Mouse (Mus musculus): ENCODE results near the gene 1700018F24Rik. TPM values are rescaled to one million over a fixed set of nuclear protein-coding genes. Genes with fewer than 3 reads are reported as not detected.
"Not testable (repeated sequence)": the region's sequence is repeated elsewhere in the genome, so short reads cannot be mapped to it uniquely, and the experiment has no call there.

1700018F24Rik gene
- polyA plus RNA-seq, 1 experiment from 2014 or later = not detected

DNA sequence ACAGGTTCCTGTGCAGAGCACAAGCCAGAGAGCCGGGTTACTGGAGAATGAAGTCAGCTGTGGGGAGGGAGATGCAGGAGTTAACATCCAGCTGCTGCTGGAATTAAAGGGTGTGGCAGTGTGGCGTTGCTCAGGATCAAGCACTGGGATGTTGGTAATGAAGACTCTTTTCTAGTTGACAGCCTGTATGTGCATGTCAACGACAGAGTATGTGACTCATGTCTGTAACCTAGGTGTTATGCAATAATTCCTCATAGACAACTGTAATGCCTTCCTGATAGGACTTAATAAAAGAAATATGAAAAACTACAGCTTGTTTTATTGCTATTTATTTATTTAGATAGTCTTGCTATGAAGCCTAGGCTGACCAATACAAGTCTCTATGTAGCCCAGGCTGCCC is 26.1 kb downstream of the 1700018F24Rik start:
- Histone ChIP-seq H3K4me1 (ENCODE audit: control insufficient read depth, insufficient read depth, low read length) (no peaks in the 10 kb centered on the region), H3K36me3 (ENCODE audit: control insufficient read depth, insufficient read depth, low read length) (no peaks in the 10 kb centered on the region)

DNA sequence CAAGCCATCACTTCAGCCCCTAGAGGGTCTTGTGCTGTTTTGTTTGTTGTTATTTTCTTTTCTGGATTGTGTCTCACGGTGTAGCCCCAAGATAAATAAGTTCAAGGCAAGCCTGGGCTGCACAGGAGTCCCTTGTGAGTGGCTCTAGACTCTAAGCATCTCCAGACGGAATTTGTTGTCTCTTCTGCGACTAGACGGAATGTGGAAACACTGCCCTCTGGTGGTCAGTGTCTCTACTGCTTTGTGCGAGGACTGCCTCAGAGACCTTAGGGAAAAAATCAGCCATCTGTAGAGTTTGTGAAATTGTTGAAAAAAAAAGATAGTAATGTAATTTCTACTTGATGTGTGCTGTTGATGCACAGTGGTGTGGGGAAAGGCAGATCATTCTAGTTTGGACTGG is 26.9 kb downstream of the 1700018F24Rik start:
- no peak overlapping the region for H3K27ac ChIP-seq (ENCODE audit: low read depth, low read length)
- DNase-seq (ENCODE audit: low spot score) (peak; percentile 91), ATAC-seq (peak; percentile 70; the same call in 1 of the 2 replicates)
- no peaks in the 10 kb centered on the region for H3K27me3 ChIP-seq (replicated peaks; ENCODE audit: control insufficient read depth, insufficient read depth, low read length)
- no peak overlapping the region for H3K4me3 ChIP-seq (ENCODE audit: low read depth, low read length)
- under 1% methylated on average over 5 of the region's 5 CpGs for WGBS
- H3K9me3 ChIP-seq (replicated peaks; ENCODE audit: control insufficient read depth, low read length) = no peaks in the 10 kb centered on the region
- H3K9ac ChIP-seq (ENCODE audit: low read length) = no peak overlapping the region
- H3K36me3 ChIP-seq (ENCODE audit: control insufficient read depth, insufficient read depth, low read length) = no peaks in the 10 kb centered on the region
- no peaks in the 10 kb centered on the region for H3K4me1 ChIP-seq (ENCODE audit: control insufficient read depth, insufficient read depth, low read length)
- H3K4me2 ChIP-seq (ENCODE audit: low read length) = no peak overlapping the region

More for the DNA sequence above, 26.1 kb downstream of the 1700018F24Rik start:
- no peak overlapping the region for H3K4me2 ChIP-seq (ENCODE audit: low read length)
- 65% methylated on average over 3 of the region's 3 CpGs for WGBS
- ATAC-seq (no peak), DNase-seq (ENCODE audit: low spot score) (no peak)
- no peak overlapping the region for H3K9ac ChIP-seq (ENCODE audit: low read length)
- H3K27me3 ChIP-seq (replicated peaks; ENCODE audit: control insufficient read depth, insufficient read depth, low read length) = no peaks in the 10 kb centered on the region
- no peaks in the 10 kb centered on the region for H3K9me3 ChIP-seq (replicated peaks; ENCODE audit: control insufficient read depth, low read length)
- no peak overlapping the region for H3K4me3 ChIP-seq (ENCODE audit: low read depth, low read length)
- no peak overlapping the region for H3K27ac ChIP-seq (ENCODE audit: low read depth, low read length)

DNA sequence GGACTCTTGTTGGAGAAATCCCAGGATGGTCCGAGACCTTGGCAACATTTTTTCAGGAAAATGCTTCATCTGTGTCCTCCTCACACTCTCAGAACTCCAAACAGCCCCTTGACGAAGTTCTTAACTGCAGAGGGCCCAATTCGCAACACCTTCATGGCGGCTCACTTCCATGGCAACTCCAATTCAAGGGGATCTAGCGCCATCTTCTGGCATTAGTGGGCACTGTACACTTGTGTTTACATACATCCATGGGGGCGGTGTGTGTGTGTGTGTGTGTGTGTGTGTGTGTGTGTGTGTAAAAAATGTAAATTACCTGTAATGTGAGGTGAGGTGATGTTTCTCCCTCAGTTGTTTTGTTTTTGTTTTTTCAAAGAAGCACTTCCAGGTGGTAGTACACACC is 28.6 kb downstream of the 1700018F24Rik start:
- Histone ChIP-seq H3K9me3 (replicated peaks; ENCODE audit: control insufficient read depth, low read length) (no peaks in the 10 kb centered on the region), H3K36me3 (ENCODE audit: control insufficient read depth, insufficient read depth, low read length) (no peaks in the 10 kb centered on the region), H3K27ac (ENCODE audit: low read depth, low read length) (no peak overlapping the region), H3K4me1 (ENCODE audit: control insufficient read depth, insufficient read depth, low read length) (no peaks in the 10 kb centered on the region), H3K9ac (ENCODE audit: low read length) (no peak overlapping the region), H3K27me3 (replicated peaks; ENCODE audit: control insufficient read depth, insufficient read depth, low read length) (no peaks in the 10 kb centered on the region), H3K4me2 (ENCODE audit: low read length) (no peak overlapping the region), H3K4me3 (ENCODE audit: low read depth, low read length) (no peak overlapping the region)
- DNase-seq (ENCODE audit: low spot score) = no peak
- no peak for ATAC-seq
- 49% methylated on average over 6 of the region's 6 CpGs for WGBS

DNA sequence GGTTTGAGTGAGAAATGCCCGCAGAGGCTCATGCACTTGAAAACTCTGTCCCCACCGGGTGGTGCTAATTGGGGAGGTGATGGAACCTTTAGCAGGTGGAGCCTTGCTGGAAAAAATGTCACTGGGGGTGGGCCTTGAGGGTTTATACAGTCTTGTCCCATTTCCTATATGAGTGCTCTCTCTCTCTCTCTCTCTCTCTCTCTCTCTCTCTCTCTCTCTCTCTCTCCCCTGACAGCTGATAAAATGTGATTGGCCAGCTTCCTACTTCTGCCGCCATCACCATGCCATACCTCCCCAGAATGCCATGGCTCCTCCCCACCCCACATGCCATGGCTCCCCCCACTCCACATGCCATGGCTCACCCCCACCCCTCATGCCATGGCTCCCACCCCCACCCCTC is 32.3 kb downstream of the 1700018F24Rik start:
- no peak overlapping the region for H3K27ac ChIP-seq (ENCODE audit: low read depth, low read length)
- H3K4me2 ChIP-seq (ENCODE audit: low read length) = no peak overlapping the region
- ATAC-seq = no peak
- H3K27me3 ChIP-seq (replicated peaks; ENCODE audit: control insufficient read depth, insufficient read depth, low read length) = no peaks in the 10 kb centered on the region
- no peak overlapping the region for H3K9ac ChIP-seq (ENCODE audit: low read length)
- WGBS = 65% methylated on average over 3 of the region's 3 CpGs
- no peaks in the 10 kb centered on the region for H3K36me3 ChIP-seq (ENCODE audit: control insufficient read depth, insufficient read depth, low read length)
- no peak overlapping the region for H3K4me3 ChIP-seq (ENCODE audit: low read depth, low read length)
- DNase-seq (ENCODE audit: low spot score) = no peak
- H3K9me3 ChIP-seq (replicated peaks; ENCODE audit: control insufficient read depth, low read length) = no peaks in the 10 kb centered on the region
- no peaks in the 10 kb centered on the region for H3K4me1 ChIP-seq (ENCODE audit: control insufficient read depth, insufficient read depth, low read length)

DNA sequence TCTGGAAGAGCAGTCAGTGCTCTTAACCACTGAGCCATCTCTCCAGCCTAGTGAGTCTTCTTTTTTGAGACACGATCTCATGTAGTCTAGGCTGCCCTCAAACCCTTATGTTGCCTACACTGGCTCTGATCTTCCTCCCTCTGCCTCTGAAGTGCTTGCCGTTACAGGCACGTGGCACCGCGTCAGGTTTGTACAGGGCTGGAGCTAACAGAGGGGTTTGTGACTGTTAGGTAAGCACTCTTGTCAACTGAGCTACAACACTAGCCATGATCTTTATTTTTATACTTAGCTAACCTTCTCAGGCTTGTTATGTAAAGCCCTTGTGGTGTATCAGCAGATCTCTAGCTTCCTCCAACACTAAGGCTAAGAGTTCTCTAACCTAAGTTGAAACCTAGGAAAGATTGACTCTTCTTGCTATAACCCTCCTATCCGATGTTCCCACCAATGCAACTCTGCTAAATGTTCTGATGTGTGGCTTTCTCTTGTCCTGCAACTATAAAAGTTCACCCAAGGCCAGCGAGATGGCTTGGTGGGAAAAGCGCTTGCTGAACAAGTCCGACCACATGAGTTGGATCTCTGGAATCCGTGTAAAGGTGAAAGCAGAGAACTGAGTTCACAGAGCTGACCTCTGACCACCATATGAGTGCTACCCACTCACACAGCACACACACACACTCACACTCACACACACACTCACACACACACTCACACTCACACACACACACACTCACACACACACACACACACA is 39.2 kb downstream of the 1700018F24Rik start:
- WGBS = 93% methylated on average over 10 of the region's 10 CpGs
- H3K9me3 ChIP-seq (replicated peaks; ENCODE audit: control insufficient read depth, low read length) = no peaks in the 10 kb centered on the region
- H3K4me3 ChIP-seq (ENCODE audit: low read depth, low read length) = no peak overlapping the region
- no peak overlapping the region for H3K9ac ChIP-seq (ENCODE audit: low read length)
- H3K27ac ChIP-seq (ENCODE audit: low read depth, low read length) = no peak overlapping the region
- H3K4me2 ChIP-seq (ENCODE audit: low read length) = no peak overlapping the region
- no peaks in the 10 kb centered on the region for H3K36me3 ChIP-seq (ENCODE audit: control insufficient read depth, insufficient read depth, low read length)
- DNase-seq (ENCODE audit: low spot score) = no peak
- ATAC-seq = no peak
- no peaks in the 10 kb centered on the region for H3K27me3 ChIP-seq (replicated peaks; ENCODE audit: control insufficient read depth, insufficient read depth, low read length)
- peaks cover 8% of the 10 kb centered on the region for H3K4me1 ChIP-seq (ENCODE audit: control insufficient read depth, insufficient read depth, low read length)

DNA sequence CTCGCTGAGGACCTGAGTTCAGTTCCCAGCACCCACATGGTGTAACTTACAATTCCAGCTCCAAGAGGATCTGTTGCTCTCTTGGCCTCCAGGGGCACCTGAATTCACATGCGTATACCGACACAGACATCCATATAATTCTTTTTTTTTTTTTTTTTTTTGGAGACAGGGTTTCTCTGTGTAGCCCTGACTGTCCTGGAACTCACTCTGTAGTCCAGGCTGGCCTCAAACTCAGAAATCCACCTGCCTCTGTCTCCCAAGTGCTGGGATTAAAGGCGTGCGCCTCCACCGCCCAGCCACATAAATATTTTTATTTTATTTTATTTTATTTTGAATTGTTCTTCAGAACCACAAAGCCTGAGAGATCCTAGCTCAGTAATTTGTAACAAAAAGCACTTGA is 40.4 kb downstream of the 1700018F24Rik start:
- not testable (repeated sequence) for H3K36me3 ChIP-seq (ENCODE audit: control insufficient read depth, insufficient read depth, low read length); H3K4me1 ChIP-seq (ENCODE audit: control insufficient read depth, insufficient read depth, low read length); H3K27me3 ChIP-seq (replicated peaks; ENCODE audit: control insufficient read depth, insufficient read depth, low read length); H3K9me3 ChIP-seq (replicated peaks; ENCODE audit: control insufficient read depth, low read length); DNase-seq (ENCODE audit: low spot score)
- peak overlapping the region; percentile 80; the same call in 1 of the 2 replicates for H3K27ac ChIP-seq (ENCODE audit: low read depth, low read length)
- 53% methylated on average over 6 of the region's 6 CpGs for WGBS
- peak; percentile 17; the same call in 1 of the 2 replicates for ATAC-seq
- peak overlapping the region; percentile 93 for H3K9ac ChIP-seq (ENCODE audit: low read length)
- H3K4me2 ChIP-seq (ENCODE audit: low read length) = peak overlapping the region; percentile 83
- peak overlapping the region; percentile 74 for H3K4me3 ChIP-seq (ENCODE audit: low read depth, low read length)

DNA sequence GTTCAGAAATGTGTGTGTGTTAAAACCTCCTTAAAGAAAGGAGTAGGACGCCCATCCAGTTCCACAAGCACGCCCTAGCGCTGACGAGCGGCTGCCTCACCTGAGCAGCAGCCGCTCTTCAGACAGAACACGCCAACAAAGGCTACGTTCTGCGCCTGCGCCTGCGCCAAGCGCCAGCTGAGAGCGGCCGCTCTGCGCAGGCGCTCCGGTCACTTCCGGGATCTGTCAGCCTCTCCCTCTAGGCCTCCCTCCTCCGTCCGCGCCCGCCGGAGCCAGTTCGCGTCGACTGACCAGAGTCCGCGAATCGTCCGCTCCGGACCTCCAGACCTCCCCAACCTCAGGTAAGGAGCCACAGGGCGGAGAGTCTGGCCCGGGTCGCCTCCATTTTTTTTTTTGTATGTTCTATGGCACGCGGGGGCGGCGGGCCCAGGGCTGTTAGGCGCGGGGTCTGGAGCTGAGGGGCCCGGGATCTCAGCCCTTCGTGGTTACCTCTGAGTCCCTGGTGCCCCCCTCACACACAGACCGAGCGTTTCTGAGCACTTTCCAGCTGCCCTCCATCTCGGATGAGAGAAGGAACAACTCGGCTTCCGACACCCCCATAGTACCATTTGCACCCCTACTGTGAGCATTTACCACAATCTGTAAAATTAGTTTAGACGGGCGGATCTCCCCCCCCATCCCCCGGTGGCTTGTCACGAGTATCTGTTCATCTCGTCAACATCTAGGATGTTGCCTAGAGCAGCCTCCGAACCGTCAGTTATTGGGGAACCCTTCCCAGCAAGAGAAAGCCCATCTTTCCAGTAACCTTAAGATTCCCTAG is 41.1 kb downstream of the 1700018F24Rik start, which contains the start of the genes Arpc1a and Kpna7:
TSS of gene Arpc1a (plus strand) at position 199 of the 820 bp plus-strand sequence.
TSS of gene Kpna7 (minus strand) at position 399 of the 820 bp plus-strand sequence.
- Histone ChIP-seq H3K36me3 (ENCODE audit: control insufficient read depth, insufficient read depth, low read length) (no peaks in the 10 kb centered on the region), H3K9me3 (replicated peaks; ENCODE audit: control insufficient read depth, low read length) (no peaks in the 10 kb centered on the region), H3K4me1 (ENCODE audit: control insufficient read depth, insufficient read depth, low read length) (peaks cover 8% of the 10 kb centered on the region), H3K9ac (ENCODE audit: low read length) (peak within 1 kb of the TSS; percentile 93), H3K27ac (ENCODE audit: low read depth, low read length) (peak within 1 kb of the TSS; percentile 80; the same call in 1 of the 2 replicates), H3K4me2 (ENCODE audit: low read length) (peak within 1 kb of the TSS; percentile 83), H3K27me3 (replicated peaks; ENCODE audit: control insufficient read depth, insufficient read depth, low read length) (no peaks in the 10 kb centered on the region), H3K4me3 (ENCODE audit: low read depth, low read length) (peak within 1 kb of the TSS; percentile 74)
- WGBS = under 1% methylated on average over 53 of the region's 54 CpGs
- ATAC-seq (peak; percentile 99), DNase-seq (ENCODE audit: low spot score) (peak; percentile 97)

DNA sequence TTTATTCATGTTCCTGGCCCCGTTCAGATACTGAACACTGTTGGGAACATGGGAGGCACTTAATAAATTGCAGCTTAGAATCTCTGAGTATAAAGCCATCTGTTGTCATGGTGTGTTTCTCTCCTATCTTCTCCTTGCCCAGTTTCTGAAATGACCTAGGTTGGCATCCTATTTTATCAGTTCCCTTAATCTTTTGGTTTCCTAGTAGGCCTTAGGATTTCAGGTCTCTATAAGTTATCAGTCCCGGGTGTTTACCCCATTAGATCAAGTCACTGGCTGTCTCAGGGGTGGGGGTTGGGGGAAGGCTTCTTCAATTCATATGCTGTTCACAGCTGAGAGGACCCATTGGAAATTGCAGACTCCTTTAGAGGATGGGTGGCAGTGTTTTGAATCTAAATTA is 42.0 kb downstream of the 1700018F24Rik start:
- ATAC-seq (no peak), DNase-seq (ENCODE audit: low spot score) (no peak)
- Histone ChIP-seq H3K9me3 (replicated peaks; ENCODE audit: control insufficient read depth, low read length) (no peaks in the 10 kb centered on the region), H3K9ac (ENCODE audit: low read length) (peak overlapping the region; percentile 93), H3K27ac (ENCODE audit: low read depth, low read length) (no peak overlapping the region), H3K4me3 (ENCODE audit: low read depth, low read length) (peak overlapping the region; percentile 74), H3K27me3 (replicated peaks; ENCODE audit: control insufficient read depth, insufficient read depth, low read length) (no peaks in the 10 kb centered on the region), H3K4me1 (ENCODE audit: control insufficient read depth, insufficient read depth, low read length) (peaks cover 8% of the 10 kb centered on the region), H3K36me3 (ENCODE audit: control insufficient read depth, insufficient read depth, low read length) (0 out of 2 replicates have a peak, but pooled peaks cover 3% of the 10 kb centered on the region), H3K4me2 (ENCODE audit: low read length) (peak overlapping the region; percentile 83)
- WGBS = 81% methylated on average over 2 of the region's 2 CpGs

Measured in forebrain, embryonic 14.5 days (tissue).